Mouse (Mus musculus): ENCODE measurements around the gene Gm42674. TPM values are rescaled to one million over a fixed set of nuclear protein-coding genes. Genes with fewer than 3 reads are reported as not detected.

Gm42674 gene
- total and polyA plus RNA-seq, 3 experiments = not detected

- Histone ChIP-seq H3K4me1 (ENCODE audit: control insufficient read depth in 1 of 2, insufficient read depth in 2 of 2) (peaks cover 0 to 5% of the 10 kb centered on the region in 2 experiments; a peak in 2 of 4 replicates), H3K4me2 (ENCODE audit: insufficient read depth, low read depth, poor library complexity, severe bottlenecking) (no peak within 1 kb of the TSS), H3K9me3 (replicated peaks; ENCODE audit: low read length) (no peaks in the 10 kb centered on the region), H3K27ac (ENCODE audit: insufficient read depth, low read depth) (no peak within 1 kb of the TSS), H3K79me2 (replicated peaks; ENCODE audit: control insufficient read depth, extremely low read depth, insufficient read depth, poor library complexity, severe bottlenecking) (no peaks in the 10 kb centered on the region), H3K9ac (ENCODE audit: insufficient read depth, low read depth) (no peak within 1 kb of the TSS), H3K4me3 (replicated peaks in 1 of 3; ENCODE audit: low read depth in 2 of 3, low read length in 2 of 3, poor library complexity in 1 of 3) (no peak within 1 kb of the TSS), H3K27me3 (replicated peaks) (peaks cover 53% of the 10 kb centered on the region), H3K36me3 (replicated peaks in 1 of 2; ENCODE audit: control insufficient read depth in 1 of 2, insufficient read depth in 1 of 2, low read length in 1 of 2) (no peaks in the 10 kb centered on the region)
- DNase-seq (ENCODE audit: extremely low read depth) = no peak
- TF ChIP-seq RCOR1 (conservative IDR thresholded peaks at IDR 0.05; ENCODE audit: low read depth, low read length) = no peak
- no peak for TF ChIP-seq USF1 (IDR thresholded peaks at IDR 0.05; ENCODE audit: low read depth, low read length)
- TF ChIP-seq CHD2 (IDR thresholded peaks at IDR 0.05; ENCODE audit: low read length) = no peak
- no peak for TF ChIP-seq ELF1 (IDR thresholded peaks at IDR 0.05; ENCODE audit: low read depth, low read length)
- in situ Hi-C loops (cut with MboI; ENCODE audit: low pct_ligation_motif_present, low pct_unique_long_range_greater_than_20kb, low sequenced_read_pairs) = no loop called here
- dilution Hi-C loops (cut with MboI; ENCODE audit: extremely low pct_ligation_motif_present, extremely low pct_unique_long_range_greater_than_20kb, low sequenced_read_pairs) = no loop called here
Measured at GRCm38 (mm10) chr3:90653717-90654116, 52.0 kb downstream of the Gm42674 start, which contains the start of gene S100a7a. Gene S100a7a (plus strand): TSS chr3:90654017.

Other genes with a start within 250 kb of the Gm42674 start
- gene Slc27a3, start 212.0 kb upstream of the Gm42674 start, total RNA-seq (2012; rRNA removed) = 2.6 TPM in 2 replicates
- gene Slc27a3, start 212.0 kb upstream of the Gm42674 start, total RNA-seq (2014; rRNA removed) = 1.3 and 1.5 TPM in 2 replicates
- gene Slc27a3, start 212.0 kb upstream of the Gm42674 start, polyA plus RNA-seq (2012; ENCODE audit: insufficient read length, low read depth) = 1.6 and 1.9 TPM in 2 replicates
- 30.7 and 36.5 TPM in 2 replicates for gene Ints3, start 168.3 kb upstream of the Gm42674 start, total RNA-seq (2012; rRNA removed)
- gene Ints3, start 168.3 kb upstream of the Gm42674 start, total RNA-seq (2014; rRNA removed) = 20.3 and 20.5 TPM in 2 replicates
- gene Ints3, start 168.3 kb upstream of the Gm42674 start, polyA plus RNA-seq (2012; ENCODE audit: insufficient read length, low read depth) = 37.9 and 45.9 TPM in 2 replicates
- gene Npr1, start 136.0 kb upstream of the Gm42674 start, total RNA-seq (2012; rRNA removed) = 0.13 TPM in 2 replicates
- not detected in 2 replicates for gene Npr1, start 136.0 kb upstream of the Gm42674 start, total RNA-seq (2014; rRNA removed)
- gene Npr1, start 136.0 kb upstream of the Gm42674 start, polyA plus RNA-seq (2012; ENCODE audit: insufficient read length, low read depth) = not detected in 2 replicates
- 120 and 148 TPM in 2 replicates for gene Ilf2, start 125.8 kb upstream of the Gm42674 start, total RNA-seq (2012; rRNA removed)
- gene Ilf2, start 125.8 kb upstream of the Gm42674 start, total RNA-seq (2014; rRNA removed) = 182 and 208 TPM in 2 replicates
- gene Ilf2, start 125.8 kb upstream of the Gm42674 start, polyA plus RNA-seq (2012; ENCODE audit: insufficient read length, low read depth) = 197 and 199 TPM in 2 replicates
- 18.4 and 18.9 TPM in 2 replicates for gene Snapin, start 110.9 kb upstream of the Gm42674 start, total RNA-seq (2012; rRNA removed)
- 39.8 and 42.0 TPM in 2 replicates for gene Snapin, start 110.9 kb upstream of the Gm42674 start, total RNA-seq (2014; rRNA removed)
- 33.0 and 37.8 TPM in 2 replicates for gene Snapin, start 110.9 kb upstream of the Gm42674 start, polyA plus RNA-seq (2012; ENCODE audit: insufficient read length, low read depth)
- 88.5 and 106 TPM in 2 replicates for gene Chtop, start 92.4 kb upstream of the Gm42674 start, total RNA-seq (2012; rRNA removed)
- 130 and 134 TPM in 2 replicates for gene Chtop, start 92.4 kb upstream of the Gm42674 start, total RNA-seq (2014; rRNA removed)
- gene Chtop, start 92.4 kb upstream of the Gm42674 start, polyA plus RNA-seq (2012; ENCODE audit: insufficient read length, low read depth) = 126 and 137 TPM in 2 replicates
- gene S100a1, start 87.5 kb upstream of the Gm42674 start, total RNA-seq (2012; rRNA removed) = 8.9 and 13.2 TPM in 2 replicates
- 2.6 and 3.8 TPM in 2 replicates for gene S100a1, start 87.5 kb upstream of the Gm42674 start, total RNA-seq (2014; rRNA removed)
- gene S100a1, start 87.5 kb upstream of the Gm42674 start, polyA plus RNA-seq (2012; ENCODE audit: insufficient read length, low read depth) = 2.7 and 5.0 TPM in 2 replicates
- gene S100a13, start 87.5 kb upstream of the Gm42674 start, total RNA-seq (2012; rRNA removed) = 35.5 and 37.1 TPM in 2 replicates
- 37.1 and 41.6 TPM in 2 replicates for gene S100a13, start 87.5 kb upstream of the Gm42674 start, total RNA-seq (2014; rRNA removed)
- 19.3 and 22.1 TPM in 2 replicates for gene S100a13, start 87.5 kb upstream of the Gm42674 start, polyA plus RNA-seq (2012; ENCODE audit: insufficient read length, low read depth)
- gene S100a14, start 75.0 kb upstream of the Gm42674 start, total RNA-seq (2012; rRNA removed) = not detected in 2 replicates
- gene S100a14, start 75.0 kb upstream of the Gm42674 start, total RNA-seq (2014; rRNA removed) = not detected in 2 replicates
- gene S100a14, start 75.0 kb upstream of the Gm42674 start, polyA plus RNA-seq (2012; ENCODE audit: insufficient read length, low read depth) = not detected in 2 replicates
- not detected in 2 replicates for gene S100a16, start 64.7 kb upstream of the Gm42674 start, total RNA-seq (2012; rRNA removed)
- gene S100a16, start 64.7 kb upstream of the Gm42674 start, total RNA-seq (2014; rRNA removed) = not detected in 2 replicates
- not detected in 2 replicates for gene S100a16, start 64.7 kb upstream of the Gm42674 start, polyA plus RNA-seq (2012; ENCODE audit: insufficient read length, low read depth)
- not detected in 2 replicates for gene S100a3, start 41.3 kb upstream of the Gm42674 start, total RNA-seq (2012; rRNA removed)
- not detected in 2 replicates for gene S100a3, start 41.3 kb upstream of the Gm42674 start, total RNA-seq (2014; rRNA removed)
- not detected in 2 replicates for gene S100a3, start 41.3 kb upstream of the Gm42674 start, polyA plus RNA-seq (2012; ENCODE audit: insufficient read length, low read depth)
- gene S100a2, start 11.7 kb upstream of the Gm42674 start, total RNA-seq (2012; rRNA removed) = not detected in 2 replicates
- not detected in 2 replicates for gene S100a2, start 11.7 kb upstream of the Gm42674 start, total RNA-seq (2014; rRNA removed)
- not detected in 2 replicates for gene S100a2, start 11.7 kb upstream of the Gm42674 start, polyA plus RNA-seq (2012; ENCODE audit: insufficient read length, low read depth)
- 0.76 TPM in 1 of 2 replicates, not detected in the other for gene S100a4, start 1.9 kb downstream of the Gm42674 start, total RNA-seq (2012; rRNA removed)
- 1.1 and 1.2 TPM in 2 replicates for gene S100a4, start 1.9 kb downstream of the Gm42674 start, total RNA-seq (2014; rRNA removed)
- 0.86 TPM in 1 of 2 replicates, not detected in the other for gene S100a4, start 1.9 kb downstream of the Gm42674 start, polyA plus RNA-seq (2012; ENCODE audit: insufficient read length, low read depth)
- not detected in 2 replicates for gene S100a5, start 6.6 kb downstream of the Gm42674 start, total RNA-seq (2012; rRNA removed)
- gene S100a5, start 6.6 kb downstream of the Gm42674 start, total RNA-seq (2014; rRNA removed) = not detected in 2 replicates
- gene S100a5, start 6.6 kb downstream of the Gm42674 start, polyA plus RNA-seq (2012; ENCODE audit: insufficient read length, low read depth) = not detected in 2 replicates
- gene S100a6, start 11.0 kb downstream of the Gm42674 start, total RNA-seq (2012; rRNA removed) = not detected in 2 replicates
- not detected in 2 replicates for gene S100a6, start 11.0 kb downstream of the Gm42674 start, total RNA-seq (2014; rRNA removed)
- not detected in 2 replicates for gene S100a6, start 11.0 kb downstream of the Gm42674 start, polyA plus RNA-seq (2012; ENCODE audit: insufficient read length, low read depth)
- gene S100a7a, start 52.1 kb downstream of the Gm42674 start, total RNA-seq (2012; rRNA removed) = not detected in 2 replicates
- gene S100a7a, start 52.1 kb downstream of the Gm42674 start, total RNA-seq (2014; rRNA removed) = not detected in 2 replicates
- not detected in 2 replicates for gene S100a7a, start 52.1 kb downstream of the Gm42674 start, polyA plus RNA-seq (2012; ENCODE audit: insufficient read length, low read depth)
- not detected in 2 replicates for gene S100a8, start 67.1 kb downstream of the Gm42674 start, total RNA-seq (2012; rRNA removed)
- not detected in 2 replicates for gene S100a8, start 67.1 kb downstream of the Gm42674 start, total RNA-seq (2014; rRNA removed)
- not detected in 2 replicates for gene S100a8, start 67.1 kb downstream of the Gm42674 start, polyA plus RNA-seq (2012; ENCODE audit: insufficient read length, low read depth)
- gene S100a9, start 93.8 kb downstream of the Gm42674 start, total RNA-seq (2012; rRNA removed) = not detected in 2 replicates
- gene S100a9, start 93.8 kb downstream of the Gm42674 start, total RNA-seq (2014; rRNA removed) = not detected in 2 replicates
- not detected in 2 replicates for gene S100a9, start 93.8 kb downstream of the Gm42674 start, polyA plus RNA-seq (2012; ENCODE audit: insufficient read length, low read depth)
- not detected in 2 replicates for gene Pglyrp4, start 125.0 kb downstream of the Gm42674 start, total RNA-seq (2012; rRNA removed)
- gene Pglyrp4, start 125.0 kb downstream of the Gm42674 start, total RNA-seq (2014; rRNA removed) = not detected in 2 replicates
- gene Pglyrp4, start 125.0 kb downstream of the Gm42674 start, polyA plus RNA-seq (2012; ENCODE audit: insufficient read length, low read depth) = not detected in 2 replicates
- gene Gm5849, start 176.0 kb downstream of the Gm42674 start, total RNA-seq (2012; rRNA removed) = not detected in 2 replicates
- not detected in 2 replicates for gene Gm5849, start 176.0 kb downstream of the Gm42674 start, total RNA-seq (2014; rRNA removed)
- gene Gm5849, start 176.0 kb downstream of the Gm42674 start, polyA plus RNA-seq (2012; ENCODE audit: insufficient read length, low read depth) = not detected in 2 replicates